ENCODE assay signal across 8 mouse cellular contexts in the genomic region with DNA sequence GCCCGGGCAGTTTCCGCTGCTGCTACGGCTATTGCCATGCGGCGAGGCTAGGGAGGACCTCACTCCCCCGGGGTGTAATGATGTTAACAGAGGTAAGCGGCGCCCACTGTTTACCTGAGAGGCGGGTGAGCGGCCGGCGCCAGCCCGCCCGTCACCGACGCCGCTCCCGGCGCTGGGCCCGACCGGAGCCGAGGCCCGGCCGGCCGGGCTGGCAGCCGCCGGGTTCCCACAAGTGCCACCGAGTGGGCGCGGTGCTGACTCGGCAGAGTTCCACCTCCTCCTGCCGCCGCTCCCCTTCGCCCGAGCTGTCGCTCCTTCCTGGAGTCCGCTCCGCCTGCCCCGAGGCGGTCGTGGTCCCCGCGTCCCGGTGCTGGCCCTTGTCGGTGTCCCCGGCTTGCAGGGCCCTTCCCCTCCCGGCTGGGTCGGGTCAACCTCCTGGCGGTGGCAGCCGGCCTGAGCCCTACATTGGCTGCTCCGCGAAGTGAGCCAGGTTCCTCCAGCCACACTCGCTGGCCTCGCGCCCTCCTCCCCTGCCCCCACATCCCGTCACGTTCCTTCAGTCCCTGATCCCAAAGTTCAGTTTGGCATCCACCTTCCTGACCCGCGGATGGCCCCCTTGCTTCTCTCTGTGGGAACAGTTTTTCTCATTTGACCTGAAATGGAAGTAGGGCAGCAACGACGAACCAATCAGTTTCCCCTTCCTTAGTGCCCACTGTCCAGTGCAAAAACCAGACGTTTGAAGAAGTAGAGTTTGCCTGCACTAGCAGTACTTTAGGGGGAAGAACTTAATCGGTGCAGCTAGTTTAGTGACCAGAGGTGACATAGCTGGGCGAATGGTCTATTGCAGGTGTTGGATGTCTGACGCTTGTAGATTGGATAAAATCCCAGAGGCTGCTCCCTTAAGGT. TPM values are rescaled to one million over a fixed set of nuclear protein-coding genes. Genes with fewer than 3 reads are reported as not detected.
DNase-seq lines count a peak whose midpoint lies in the region; ATAC-seq and TF ChIP-seq lines count a peak whose summit lies in the region.

No protein-coding gene starts in this region.

- peak; percentile 13 for DNase-seq in ES-E14 (ENCODE audit: low read depth, low spot score)
- DNase-seq in c-Kit-positive CD71-negative TER-119-negative erythroid progenitor cells, embryonic 14.5 days (ENCODE audit: low read depth), result peak; percentile 26
- DNase-seq in forebrain, embryonic 10.5 days (ENCODE audit: extremely low spot score, low spot score), result peak; percentile 65
- DNase-seq in kidney, postnatal 10 days, result peak; percentile 79
- DNase-seq in thymus, postnatal 0 days (ENCODE audit: low spot score), result peak; percentile 7

- peak overlapping the region; percentile 95 to 99 for H3K4me3 ChIP-seq in ES-E14 (ENCODE audit: insufficient read depth in 1 of 2, low read depth in 1 of 2, low read length in 2 of 2, poor library complexity in 1 of 2, severe bottlenecking in 1 of 2)
- H3K4me3 ChIP-seq in forebrain, embryonic 10.5 days, result peak overlapping the region; percentile 97
- peak overlapping the region; percentile 86 to 96 for H3K4me3 ChIP-seq in heart, embryonic 14.5 days (ENCODE audit: control insufficient read depth in 1 of 2, insufficient read depth in 1 of 2, low read depth in 1 of 2, low read length in 2 of 2)
- H3K4me3 ChIP-seq in lung, embryonic 15.5 days, result peak overlapping the region; percentile 89

- peak overlapping the region; percentile 80 for H3K4me2 ChIP-seq in heart, embryonic 14.5 days (ENCODE audit: low read length)
- peak overlapping the region; percentile 63 for H3K4me2 ChIP-seq in lung, embryonic 15.5 days

- H3K4me1 ChIP-seq in ES-E14 (ENCODE audit: control insufficient read depth in 2 of 2, insufficient read depth in 2 of 2, low read length in 2 of 2, poor library complexity in 1 of 2), result peaks cover 0 to 6% of the 10 kb centered on the region in 2 experiments; a peak in 1 of 4 replicates
- peaks cover 34% of the 10 kb centered on the region for H3K4me1 ChIP-seq in forebrain, embryonic 10.5 days
- H3K4me1 ChIP-seq in heart, embryonic 14.5 days (ENCODE audit: control insufficient read depth in 2 of 2, insufficient read depth in 2 of 2, low read length in 2 of 2), result peaks cover 2 to 36% of the 10 kb centered on the region in 2 experiments
- peaks cover 11% of the 10 kb centered on the region for H3K4me1 ChIP-seq in lung, embryonic 15.5 days

- H3K9ac ChIP-seq in ES-E14 (ENCODE audit: insufficient read depth, low read depth, low read length, poor library complexity, severe bottlenecking), result peak overlapping the region; percentile 98
- H3K9ac ChIP-seq in heart, embryonic 14.5 days (ENCODE audit: low read length), result peak overlapping the region; percentile 97
- H3K9ac ChIP-seq in lung, embryonic 15.5 days, result peak overlapping the region; percentile 88

- no peaks in the 10 kb centered on the region for H3K27me3 ChIP-seq in forebrain, embryonic 10.5 days (ENCODE audit: poor library complexity, severe bottlenecking)
- no peaks in the 10 kb centered on the region for H3K27me3 ChIP-seq in heart, embryonic 14.5 days (ENCODE audit: control insufficient read depth, insufficient read depth, low read length)
- H3K27me3 ChIP-seq in lung, embryonic 15.5 days, result no peaks in the 10 kb centered on the region

- WGBS in forebrain, embryonic 10.5 days, result under 1% methylated on average over 65 of the region's 65 CpGs
- WGBS in heart, embryonic 14.5 days, result 1% methylated on average over 63 of the region's 65 CpGs
- under 1% methylated on average over 50 of the region's 65 CpGs for WGBS in lung, embryonic 15.5 days

- ATAC-seq in heart, embryonic 14.5 days (ENCODE audit: insufficient number of reproducible peaks, insufficient read depth, low FRiP score, low read depth), result peak; percentile 46
- peak; percentile 82; the same call in 1 of the 2 replicates for ATAC-seq in lung, embryonic 15.5 days (ENCODE audit: borderline replicate concordance, extremely low read depth, low FRiP score, low TSS enrichment)
- ATAC-seq in neutrophil, adult 5-6 weeks (ENCODE audit: extremely low read depth, insufficient number of reproducible peaks, low FRiP score, poor library complexity, severe bottlenecking), result peak; percentile 51

- in situ Hi-C loops in ES-E14 (cut with MboI; ENCODE audit: low sequenced_read_pairs in 2 of 2, unreplicated experiment in 2 of 2), result no loop called here

- no peaks in the 10 kb centered on the region for H3K36me3 ChIP-seq in ES-E14 (ENCODE audit: control insufficient read depth, insufficient read depth, low read length, poor library complexity, severe bottlenecking)
- no peaks in the 10 kb centered on the region for H3K36me3 ChIP-seq in forebrain, embryonic 10.5 days (replicated peaks)
- H3K36me3 ChIP-seq in heart, embryonic 14.5 days (ENCODE audit: control insufficient read depth, insufficient read depth, low read length), result no peaks in the 10 kb centered on the region
- no peaks in the 10 kb centered on the region for H3K36me3 ChIP-seq in lung, embryonic 15.5 days

- peak overlapping the region; percentile 73; the same call in 1 of the 2 replicates for H3K27ac ChIP-seq in ES-E14 (ENCODE audit: insufficient read depth, low read depth, low read length, poor library complexity, severe bottlenecking)
- peak overlapping the region; percentile 97 for H3K27ac ChIP-seq in forebrain, embryonic 10.5 days
- H3K27ac ChIP-seq in heart, embryonic 14.5 days (replicated peaks in 1 of 2; ENCODE audit: control insufficient read depth in 1 of 2, insufficient read depth in 1 of 2, low read depth in 2 of 2, low read length in 2 of 2), result peak overlapping the region; percentile 90 to 97
- H3K27ac ChIP-seq in lung, embryonic 15.5 days, result peak overlapping the region; percentile 97

- no peaks in the 10 kb centered on the region for H3K9me3 ChIP-seq in ES-E14 (ENCODE audit: control insufficient read depth, insufficient read depth, low read depth, low read length)
- no peaks in the 10 kb centered on the region for H3K9me3 ChIP-seq in forebrain, embryonic 10.5 days
- H3K9me3 ChIP-seq in heart, embryonic 14.5 days (ENCODE audit: control insufficient read depth, low read length), result no peaks in the 10 kb centered on the region
- H3K9me3 ChIP-seq in lung, embryonic 15.5 days, result no peaks in the 10 kb centered on the region

TF ChIP-seq in ES-E14, 5 proteins besides CTCF, POLR2A, EP300 and RAD21:
- peak; percentile 48; the same call in 1 of the 2 replicates for TF ChIP-seq MAFK (IDR thresholded peaks at IDR 0.05; ENCODE audit: insufficient read depth, low read depth, low read length)
- no peak for TF ChIP-seq HCFC1 (IDR thresholded peaks at IDR 0.05; ENCODE audit: borderline replicate concordance, insufficient read depth, low read length)
- no peak for TF ChIP-seq CHD2 (IDR thresholded peaks at IDR 0.05; ENCODE audit: low read depth, low read length)

RNA-seq across cellular contexts. Expression of a gene that starts 0.6 kb away (rescaled TPM):
- 12.9 and 13.6 TPM in 2 replicates for total RNA-seq in ES-E14 (2012; rRNA removed)
- polyA plus RNA-seq in forebrain, embryonic 10.5 days (2016; fragmentation: Nextera tagmentation; extraction: Ambion mirVana), result 16.1 and 16.6 TPM in 2 replicates
- 35.3 and 38.6 TPM in 2 replicates for polyA plus RNA-seq in heart, embryonic 14.5 days (2014; fragmentation: Nextera tagmentation; extraction: Ambion mirVana)
- 26.9 and 29.2 TPM in 2 replicates for polyA plus RNA-seq in lung, embryonic 15.5 days (2015; fragmentation: Nextera tagmentation; extraction: Ambion mirVana)
- total RNA-seq in neutrophil, adult 5-6 weeks (2017), result 50.0 and 65.9 TPM in 2 replicates
- 20.8 and 22.7 TPM in 2 replicates for polyA plus RNA-seq in thymus, postnatal 0 days (2015; fragmentation: Nextera tagmentation; extraction: Ambion mirVana)

Comparison
In these comparisons a context has a peak if more than half of its experiments do, and no peak if none do; other contexts are left out.
1. Peak in every context shown above with its lines: DNase-seq, ATAC-seq, H3K4me3 ChIP-seq and H3K27ac ChIP-seq.
2. DNase-seq: peak in every context shown above with its lines; median percentile 79 in kidney, postnatal 10 days; 65 in forebrain, embryonic 10.5 days; 26 in c-Kit-positive CD71-negative TER-119-negative erythroid progenitor cells, embryonic 14.5 days; 13 in ES-E14; 7 in thymus, postnatal 0 days.